Mouse (Mus musculus) thymus, adult 2 months (tissue): Measurements from ENCODE around the gene 2010111I01Rik. TPM values are rescaled to one million over a fixed set of nuclear protein-coding genes. Genes with fewer than 3 reads are reported as not detected.

ENCODE experiments used
- DNase-seq: peaks from one replicate; pipeline ENCODE4 v3.0.0; 2021
- H3K27ac ChIP-seq: fragments of 200-500 bp; 2 replicates; pipeline ENCODE4 v1.5.1; 2012; ENCODE audit warnings: low read length, control low read depth; ENCODE audit not compliant: control insufficient read depth, insufficient read depth
- H3K27me3 ChIP-seq: fragments of 200-500 bp; 2 replicates; pipeline ENCODE4 v1.6.1; 2012; ENCODE audit warnings: mild to moderate bottlenecking, low read length, moderate library complexity, mixed read lengths; ENCODE audit not compliant: control insufficient read depth, insufficient read depth
- H3K36me3 ChIP-seq: fragments of 200-500 bp; 2 replicates; pipeline ENCODE4 v1.6.1; 2012; ENCODE audit warnings: mild to moderate bottlenecking, low read length, moderate library complexity; ENCODE audit not compliant: control insufficient read depth, insufficient read depth
- H3K4me1 ChIP-seq: fragments of 200-500 bp; replicated peaks from 2 replicates; pipeline ENCODE4 v1.6.1; 2012; ENCODE audit warnings: low read length; ENCODE audit not compliant: control insufficient read depth, insufficient read depth
- H3K4me3 ChIP-seq: fragments of 200-500 bp; 2 replicates; pipeline ENCODE4 v1.5.1; 2012; ENCODE audit warnings: mild to moderate bottlenecking, low read length, control low read depth, moderate library complexity; ENCODE audit not compliant: control insufficient read depth, insufficient read depth
- CTCF ChIP-seq: fragments of 200-500 bp; IDR thresholded peaks from 2 replicates; pipeline ENCODE4 v1.5.1; 2012; ENCODE audit warnings: mild to moderate bottlenecking, control low read depth, low read length, moderate library complexity, borderline replicate concordance; ENCODE audit not compliant: control insufficient read depth, poor library complexity, insufficient read depth; ENCODE audit errors: extremely low read depth
- POLR2A ChIP-seq: fragments of 200-500 bp; IDR thresholded peaks from 2 replicates; pipeline ENCODE4 v1.6.1; 2012; ENCODE audit warnings: mild to moderate bottlenecking, low read length, control low read depth, moderate library complexity; ENCODE audit not compliant: control insufficient read depth, poor library complexity, insufficient read depth; ENCODE audit errors: extremely low read depth
- WGBS: fragments of 180-500 bp; shearing (Covaris S2); methylation state at CpG from one replicate; pipeline ENCODE4 v1.1.7; 2018; 5-methylcytosine and 5-hydroxymethylcytosine counted together
- polyA plus RNA-seq: library from polyadenylated mRNA; depleted of rRNA; stranded (reverse); fragments of >200 nt; gene quantifications from 2 replicates; pipeline ENCODE4 v1.2.3, GENCODE M21; 2012

2010111I01Rik gene
- polyA plus RNA-seq, 1 experiment: 61.4 TPM

DNA sequence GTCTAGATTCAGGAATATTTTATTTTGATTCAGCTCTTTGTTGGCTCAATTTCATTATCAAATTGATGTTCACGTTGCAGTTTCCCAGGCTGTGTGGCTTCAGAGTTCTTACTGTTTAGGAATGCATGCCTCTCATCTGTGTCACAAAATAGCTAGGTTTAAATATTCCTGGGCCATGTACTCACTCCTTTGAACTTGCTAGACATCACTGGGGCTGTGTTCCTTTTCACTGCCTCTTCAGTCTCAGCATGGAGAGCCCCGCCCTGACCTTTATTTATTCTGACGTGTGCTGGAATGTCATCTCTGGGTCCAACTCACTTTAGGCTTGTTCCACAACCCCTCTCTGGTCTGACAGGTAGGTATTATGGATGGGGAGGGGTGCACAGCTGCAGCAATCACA, 228.7 kb downstream of the 2010111I01Rik start:
- Histone ChIP-seq H3K27ac (no peak overlapping the region), H3K4me1 (peaks cover under 1% of the 10 kb centered on the region), H3K27me3 (no peaks in the 10 kb centered on the region), H3K36me3 (no peaks in the 10 kb centered on the region), H3K4me3 (no peak overlapping the region)
- DNase-seq: no peak
- TF ChIP-seq CTCF: no peak
- TF ChIP-seq POLR2A: no peak
- 95% methylated on average over 3 of the region's 3 CpGs for WGBS

DNA sequence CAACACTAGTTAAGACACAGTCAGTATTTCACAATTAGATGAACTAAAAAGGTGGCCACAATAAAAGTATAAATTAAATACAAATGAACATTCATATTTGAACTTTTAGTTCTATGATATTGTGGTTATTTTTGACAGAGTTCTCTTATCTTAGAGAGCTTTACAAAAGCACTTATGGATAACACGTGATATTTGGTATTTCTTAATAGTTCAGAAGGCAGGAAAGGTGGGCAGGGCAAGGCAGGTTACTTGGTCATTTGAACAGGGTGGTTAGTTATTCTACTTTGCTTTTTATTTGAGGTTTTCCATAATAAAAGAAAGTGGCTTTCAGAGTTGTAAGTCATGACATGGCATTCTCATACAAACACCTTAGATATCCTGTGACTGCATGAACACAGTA, 233.3 kb downstream of the 2010111I01Rik start:
- no peaks in the 10 kb centered on the region for H3K4me1 ChIP-seq
- H3K36me3 ChIP-seq: no peaks in the 10 kb centered on the region
- TF ChIP-seq CTCF (no peak), POLR2A (no peak)
- H3K27ac ChIP-seq: no peak overlapping the region
- WGBS: 89% methylated on average over 1 of the region's 1 CpGs
- H3K4me3 ChIP-seq: no peak overlapping the region
- no peak for DNase-seq
- no peaks in the 10 kb centered on the region for H3K27me3 ChIP-seq

- Histone ChIP-seq H3K27ac (no peak overlapping the region), H3K4me1 (no peaks in the 10 kb centered on the region), H3K36me3 (no peaks in the 10 kb centered on the region), H3K27me3 (no peaks in the 10 kb centered on the region), H3K4me3 (no peak overlapping the region)
- WGBS: 91% methylated on average over 2 of the region's 2 CpGs
- TF ChIP-seq POLR2A (no peak), CTCF (no peak)
- no peak for DNase-seq
Measured at GRCm38 (mm10) chr13:63199588-63199987, 234.9 kb downstream of the 2010111I01Rik start.

DNA sequence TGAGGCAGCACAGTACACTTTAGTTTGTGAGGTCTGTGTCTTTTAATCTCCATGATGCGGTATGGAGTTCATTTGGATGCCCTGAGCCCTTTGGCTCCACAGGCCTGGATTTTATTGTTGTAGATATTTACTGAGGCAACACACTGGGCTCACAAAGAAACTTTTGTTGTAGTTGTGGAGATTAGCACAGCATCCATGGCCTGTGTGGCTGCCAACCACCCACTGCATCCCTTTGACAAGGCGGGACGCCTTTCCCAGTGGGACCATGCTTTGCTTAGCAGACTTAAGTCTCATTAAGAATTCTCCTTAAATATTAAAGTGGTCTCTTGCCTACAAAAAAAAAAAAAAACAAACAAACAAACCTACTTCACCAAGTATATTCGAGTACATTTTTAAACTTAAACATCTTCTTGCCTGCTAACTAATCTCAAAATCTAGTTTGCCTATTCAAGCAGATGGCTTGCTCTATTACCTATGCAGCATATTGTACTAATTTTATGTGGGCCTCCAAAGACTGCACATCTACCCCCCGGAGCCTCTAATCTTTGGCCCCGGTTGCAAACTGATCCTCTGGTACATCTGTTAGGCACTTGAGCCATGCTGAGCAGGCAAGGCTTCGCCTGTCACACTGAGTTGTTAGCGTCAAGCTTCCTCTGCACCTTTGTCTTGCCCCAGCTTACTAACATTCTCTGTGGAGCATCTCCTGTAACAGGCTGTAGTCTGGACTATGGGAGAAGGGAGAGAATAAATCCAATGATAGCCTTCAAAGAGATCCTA, 239.0 kb downstream of the 2010111I01Rik start:
- no peaks in the 10 kb centered on the region for H3K36me3 ChIP-seq
- no peak for DNase-seq
- no peak overlapping the region for H3K27ac ChIP-seq
- no peaks in the 10 kb centered on the region for H3K27me3 ChIP-seq
- H3K4me1 ChIP-seq: no peaks in the 10 kb centered on the region
- 95% methylated on average over 8 of the region's 8 CpGs for WGBS
- no peak overlapping the region for H3K4me3 ChIP-seq
- TF ChIP-seq CTCF (no peak), POLR2A (no peak)

GRCm38 (mm10) chr13:63205750-63206149, 241.1 kb downstream of the 2010111I01Rik start:
- Histone ChIP-seq H3K4me1 (no peaks in the 10 kb centered on the region), H3K4me3 (no peak overlapping the region), H3K27me3 (no peaks in the 10 kb centered on the region), H3K27ac (no peak overlapping the region), H3K36me3 (no peaks in the 10 kb centered on the region)
- 96% methylated on average over 4 of the region's 4 CpGs for WGBS
- no peak for TF ChIP-seq POLR2A
- TF ChIP-seq CTCF: no peak
- no peak for DNase-seq

DNA sequence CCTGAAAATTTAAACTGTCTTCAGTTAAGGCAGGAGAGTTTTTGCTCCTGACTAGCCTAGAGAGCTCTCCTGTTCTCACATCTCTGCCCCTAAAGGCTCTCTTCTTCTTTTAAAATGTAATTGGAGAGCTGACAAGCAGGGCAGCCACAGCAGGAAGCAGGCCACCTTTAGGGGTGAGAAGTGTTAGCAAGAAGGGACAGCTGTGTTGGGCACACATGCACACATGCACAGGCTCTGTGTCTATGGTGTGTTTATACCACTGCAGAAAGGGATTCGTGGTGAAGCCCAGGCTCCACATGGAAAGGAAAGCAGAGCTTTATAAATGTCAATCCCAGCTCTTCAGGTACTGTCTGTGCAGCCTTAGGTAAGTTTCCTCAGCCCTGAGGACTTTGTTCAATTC, 241.7 kb downstream of the 2010111I01Rik start:
- no peak for DNase-seq
- no peaks in the 10 kb centered on the region for H3K27me3 ChIP-seq
- H3K4me3 ChIP-seq: no peak overlapping the region
- 71% methylated on average over 1 of the region's 1 CpGs for WGBS
- H3K27ac ChIP-seq: no peak overlapping the region
- peaks cover 3% of the 10 kb centered on the region for H3K4me1 ChIP-seq
- TF ChIP-seq POLR2A: no peak
- TF ChIP-seq CTCF: no peak
- no peaks in the 10 kb centered on the region for H3K36me3 ChIP-seq

DNA sequence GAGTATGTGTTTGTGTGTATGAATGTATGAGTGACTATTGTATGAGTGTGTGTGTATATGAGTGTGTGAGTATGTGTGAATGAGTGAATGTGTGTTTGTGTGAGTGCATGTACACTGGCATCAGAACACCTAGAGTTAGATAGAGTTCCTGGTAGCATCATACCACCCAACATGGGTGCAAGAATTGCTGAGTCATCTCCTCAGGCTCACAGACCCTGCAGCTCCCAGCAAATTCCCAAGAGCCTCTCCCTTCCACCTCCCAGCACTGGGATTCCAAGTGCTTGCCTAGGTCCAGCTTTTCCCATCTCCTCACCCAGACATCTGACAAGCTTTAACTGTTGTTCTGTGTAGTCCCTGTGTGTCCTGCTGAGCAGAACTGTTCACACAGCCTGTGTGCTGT, 251.8 kb downstream of the 2010111I01Rik start:
- Histone ChIP-seq H3K4me3 (no peak overlapping the region), H3K27ac (no peak overlapping the region), H3K36me3 (no peaks in the 10 kb centered on the region), H3K4me1 (no peaks in the 10 kb centered on the region), H3K27me3 (no peaks in the 10 kb centered on the region)
- TF ChIP-seq CTCF (no peak), POLR2A (no peak)
- DNase-seq: no peak
